Mouse (Mus musculus): ENCODE data around the gene Gm37240. TPM values are rescaled to one million over a fixed set of nuclear protein-coding genes. Genes with fewer than 3 reads are reported as not detected.
"Not testable (repeated sequence)": the region's sequence is repeated elsewhere in the genome, so short reads cannot be mapped to it uniquely, and the experiment has no call there.

Gene Gm37240
- polyA plus RNA-seq, 1 experiment from 2014 or later: 1.1 TPM

- ATAC-seq (ENCODE audit: low FRiP score, low read depth): no peak
- WGBS: 90% methylated on average over 8 of the region's 8 CpGs
- Histone ChIP-seq H3K4me2 (replicated peaks) (no peak overlapping the region), H3K27me3 (replicated peaks) (no peaks in the 10 kb centered on the region), H3K9ac (no peak overlapping the region), H3K9me3 (no peaks in the 10 kb centered on the region), H3K36me3 (no peaks in the 10 kb centered on the region), H3K4me3 (no peak overlapping the region), H3K27ac (no peak overlapping the region), H3K4me1 (no peaks in the 10 kb centered on the region)
Observed at GRCm38 (mm10) chr3:84897952-84898351, 989.4 kb downstream of the Gm37240 start.

GRCm38 (mm10) chr3:84890983-84891382 lies 996.3 kb downstream of the Gm37240 start:
- WGBS: 96% methylated on average over 5 of the region's 5 CpGs
- Histone ChIP-seq H3K4me3 (no peak overlapping the region), H3K9ac (no peak overlapping the region), H3K27ac (no peak overlapping the region), H3K36me3 (no peaks in the 10 kb centered on the region), H3K9me3 (no peaks in the 10 kb centered on the region), H3K27me3 (replicated peaks) (no peaks in the 10 kb centered on the region), H3K4me1 (no peaks in the 10 kb centered on the region), H3K4me2 (replicated peaks) (no peak overlapping the region)
- ATAC-seq (ENCODE audit: low FRiP score, low read depth): no peak

- H3K4me2 ChIP-seq (replicated peaks): no peak overlapping the region
- H3K4me3 ChIP-seq: no peak overlapping the region
- 70% methylated on average over 1 of the region's 1 CpGs for WGBS
- H3K36me3 ChIP-seq: no peaks in the 10 kb centered on the region
- no peak overlapping the region for H3K9ac ChIP-seq
- ATAC-seq (ENCODE audit: low FRiP score, low read depth): no peak
- H3K27ac ChIP-seq: no peak overlapping the region
- no peaks in the 10 kb centered on the region for H3K4me1 ChIP-seq
- H3K27me3 ChIP-seq (replicated peaks): no peaks in the 10 kb centered on the region
- no peaks in the 10 kb centered on the region for H3K9me3 ChIP-seq
Observed at GRCm38 (mm10) chr3:84889648-84890047, 997.7 kb downstream of the Gm37240 start.

- no peaks in the 10 kb centered on the region for H3K27me3 ChIP-seq (replicated peaks)
- H3K4me2 ChIP-seq (replicated peaks): no peak overlapping the region
- no peak for ATAC-seq (ENCODE audit: low FRiP score, low read depth)
- no peak overlapping the region for H3K4me3 ChIP-seq
- no peaks in the 10 kb centered on the region for H3K36me3 ChIP-seq
- H3K4me1 ChIP-seq: peaks cover 4% of the 10 kb centered on the region
- no peak overlapping the region for H3K27ac ChIP-seq
- no peak overlapping the region for H3K9ac ChIP-seq
- 41% methylated on average over 11 of the region's 11 CpGs for WGBS
- H3K9me3 ChIP-seq: no peaks in the 10 kb centered on the region
Observed at GRCm38 (mm10) chr3:84883817-84884483, 1003.4 kb downstream of the Gm37240 start.

- H3K9me3 ChIP-seq: no peaks in the 10 kb centered on the region
- H3K9ac ChIP-seq: no peak overlapping the region
Observed at GRCm38 (mm10) chr3:84876211-84876610, 1011.1 kb downstream of the Gm37240 start.

GRCm38 (mm10) chr3:84875306-84875705 lies 1012.0 kb downstream of the Gm37240 start:
- Histone ChIP-seq H3K4me2 (replicated peaks) (no peak overlapping the region), H3K4me1 (no peaks in the 10 kb centered on the region), H3K36me3 (no peaks in the 10 kb centered on the region), H3K27me3 (replicated peaks) (no peaks in the 10 kb centered on the region), H3K27ac (no peak overlapping the region), H3K9me3 (no peaks in the 10 kb centered on the region), H3K9ac (no peak overlapping the region), H3K4me3 (no peak overlapping the region)
- 86% methylated on average over 9 of the region's 9 CpGs for WGBS
- no peak for ATAC-seq (ENCODE audit: low FRiP score, low read depth)

More at GRCm38 (mm10) chr3:84876211-84876610, 1011.1 kb downstream of the Gm37240 start:
- Histone ChIP-seq H3K4me1 (no peaks in the 10 kb centered on the region), H3K36me3 (no peaks in the 10 kb centered on the region), H3K27ac (no peak overlapping the region), H3K27me3 (replicated peaks) (no peaks in the 10 kb centered on the region), H3K4me3 (no peak overlapping the region), H3K4me2 (replicated peaks) (no peak overlapping the region)
- WGBS: 75% methylated on average over 4 of the region's 4 CpGs
- no peak for ATAC-seq (ENCODE audit: low FRiP score, low read depth)

- Histone ChIP-seq H3K4me1 (peaks cover 14% of the 10 kb centered on the region), H3K36me3 (no peaks in the 10 kb centered on the region), H3K27ac (no peak overlapping the region), H3K4me2 (replicated peaks) (no peak overlapping the region), H3K9ac (no peak overlapping the region), H3K4me3 (no peak overlapping the region), H3K27me3 (replicated peaks) (no peaks in the 10 kb centered on the region), H3K9me3 (no peaks in the 10 kb centered on the region)
- ATAC-seq (ENCODE audit: low FRiP score, low read depth): no peak
Observed at GRCm38 (mm10) chr3:84870126-84870525, 1017.2 kb downstream of the Gm37240 start.

- Histone ChIP-seq H3K27ac (no peak overlapping the region), H3K9me3 (no peaks in the 10 kb centered on the region), H3K9ac (no peak overlapping the region), H3K27me3 (replicated peaks) (no peaks in the 10 kb centered on the region), H3K36me3 (no peaks in the 10 kb centered on the region), H3K4me1 (peaks cover 14% of the 10 kb centered on the region), H3K4me2 (replicated peaks) (no peak overlapping the region), H3K4me3 (no peak overlapping the region)
- 2% methylated on average over 1 of the region's 1 CpGs for whole genome bisulfite sequencing
- no peak for ATAC-seq (ENCODE audit: low FRiP score, low read depth)
Observed at GRCm38 (mm10) chr3:84867991-84868390, 1019.3 kb downstream of the Gm37240 start.

- Histone ChIP-seq H3K27ac (no peak overlapping the region), H3K36me3 (no peaks in the 10 kb centered on the region), H3K9me3 (no peaks in the 10 kb centered on the region), H3K4me3 (no peak overlapping the region), H3K9ac (no peak overlapping the region), H3K27me3 (replicated peaks) (no peaks in the 10 kb centered on the region), H3K4me1 (peaks cover 14% of the 10 kb centered on the region), H3K4me2 (replicated peaks) (no peak overlapping the region)
- ATAC-seq (ENCODE audit: low FRiP score, low read depth): no peak
- 34% methylated on average over 1 of the region's 1 CpGs for WGBS
Observed at GRCm38 (mm10) chr3:84867434-84867975, 1019.8 kb downstream of the Gm37240 start.

GRCm38 (mm10) chr3:84866866-84867265 lies 1020.5 kb downstream of the Gm37240 start:
- ATAC-seq (ENCODE audit: low FRiP score, low read depth): no peak
- Histone ChIP-seq H3K9ac (no peak overlapping the region), H3K36me3 (no peaks in the 10 kb centered on the region), H3K4me2 (replicated peaks) (no peak overlapping the region), H3K27me3 (replicated peaks) (no peaks in the 10 kb centered on the region), H3K4me1 (peaks cover 14% of the 10 kb centered on the region), H3K9me3 (no peaks in the 10 kb centered on the region), H3K27ac (no peak overlapping the region), H3K4me3 (no peak overlapping the region)
- 64% methylated on average over 4 of the region's 4 CpGs for WGBS

GRCm38 (mm10) chr3:84865684-84866083 lies 1021.6 kb downstream of the Gm37240 start:
- H3K4me1 ChIP-seq: peaks cover 14% of the 10 kb centered on the region
- H3K27ac ChIP-seq: no peak overlapping the region
- H3K4me2 ChIP-seq (replicated peaks): no peak overlapping the region
- no peak overlapping the region for H3K9ac ChIP-seq
- no peaks in the 10 kb centered on the region for H3K36me3 ChIP-seq
- no peaks in the 10 kb centered on the region for H3K9me3 ChIP-seq
- H3K4me3 ChIP-seq: no peak overlapping the region
- H3K27me3 ChIP-seq (replicated peaks): no peaks in the 10 kb centered on the region
- ATAC-seq (ENCODE audit: low FRiP score, low read depth): no peak
- 69% methylated on average over 3 of the region's 3 CpGs for WGBS

GRCm38 (mm10) chr3:84861817-84862216 lies 1025.5 kb downstream of the Gm37240 start:
- H3K4me1 ChIP-seq; H3K27me3 ChIP-seq (replicated peaks); H3K4me3 ChIP-seq; H3K4me2 ChIP-seq (replicated peaks); H3K27ac ChIP-seq; H3K9me3 ChIP-seq; H3K9ac ChIP-seq; H3K36me3 ChIP-seq; ATAC-seq (ENCODE audit: low FRiP score, low read depth): not testable (repeated sequence)
- WGBS: 94% methylated on average over 3 of the region's 3 CpGs

GRCm38 (mm10) chr3:84860669-84861068 lies 1026.6 kb downstream of the Gm37240 start:
- 83% methylated on average over 1 of the region's 1 CpGs for WGBS
- H3K4me3 ChIP-seq: no peak overlapping the region
- no peak for ATAC-seq (ENCODE audit: low FRiP score, low read depth)
- no peaks in the 10 kb centered on the region for H3K9me3 ChIP-seq
- H3K4me1 ChIP-seq: no peaks in the 10 kb centered on the region
- H3K27ac ChIP-seq: no peak overlapping the region
- no peak overlapping the region for H3K4me2 ChIP-seq (replicated peaks)
- H3K9ac ChIP-seq: no peak overlapping the region
- no peaks in the 10 kb centered on the region for H3K27me3 ChIP-seq (replicated peaks)
- no peaks in the 10 kb centered on the region for H3K36me3 ChIP-seq

Data from neural tube, embryonic 12.5 days (tissue).